Mouse (Mus musculus): ENCODE results near the gene Mta2.

- TF ChIP-seq CTCF (conservative IDR thresholded peaks at IDR 0.05; ENCODE audit: insufficient read depth, insufficient read length, low read depth, low read length) = no peak
- TF ChIP-seq POLR2A (IDR thresholded peaks at IDR 0.05; ENCODE audit: low read depth, low read length) = no peak
These were observed 14.9 kb upstream of the Mta2 start for GRCm38 (mm10) chr19:8926766-8927165.
